Mouse (Mus musculus) brain, embryonic 14.5 days (tissue): ENCODE results near the gene Olfr745.

ENCODE experiments used
- CTCF ChIP-seq: fragments of 200-500 bp; IDR thresholded peaks from 2 replicates; pipeline ENCODE4 v1.5.1; 2012; ENCODE audit warnings: inconsistent platforms, mild to moderate bottlenecking, moderate library complexity, borderline replicate concordance; ENCODE audit not compliant: insufficient read depth, insufficient read length; ENCODE audit errors: extremely low read depth
- POLR2A ChIP-seq: fragments of 200-500 bp; IDR thresholded peaks from 2 replicates; pipeline ENCODE4 v1.6.1; 2012; ENCODE audit warnings: mild to moderate bottlenecking, inconsistent platforms, borderline replicate concordance; ENCODE audit not compliant: poor library complexity, insufficient read depth, insufficient read length, severe bottlenecking; ENCODE audit errors: extremely low read depth

DNA sequence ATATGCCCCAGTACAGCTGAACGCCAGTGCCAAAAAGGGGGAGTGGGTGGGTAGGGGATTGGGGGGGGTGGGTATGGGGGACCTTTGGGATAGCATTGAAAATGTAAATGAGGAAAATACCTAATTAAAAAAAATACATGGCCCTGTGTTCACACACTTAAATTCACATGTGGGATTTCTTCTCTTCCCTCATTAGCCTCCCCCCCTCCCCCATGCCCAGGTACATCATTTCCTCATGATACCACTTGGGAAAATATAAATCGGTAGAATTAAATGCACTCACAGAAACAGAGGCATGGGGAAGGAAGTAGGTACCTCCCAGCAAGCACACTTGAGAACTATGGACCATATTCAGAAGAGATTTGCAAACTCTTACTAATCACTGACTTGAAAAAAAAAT, at the start of gene Olfr745:
- no peak for TF ChIP-seq CTCF
- no peak for TF ChIP-seq POLR2A
